24 mouse cellular contexts compared by ENCODE assay signal in the genomic region with DNA sequence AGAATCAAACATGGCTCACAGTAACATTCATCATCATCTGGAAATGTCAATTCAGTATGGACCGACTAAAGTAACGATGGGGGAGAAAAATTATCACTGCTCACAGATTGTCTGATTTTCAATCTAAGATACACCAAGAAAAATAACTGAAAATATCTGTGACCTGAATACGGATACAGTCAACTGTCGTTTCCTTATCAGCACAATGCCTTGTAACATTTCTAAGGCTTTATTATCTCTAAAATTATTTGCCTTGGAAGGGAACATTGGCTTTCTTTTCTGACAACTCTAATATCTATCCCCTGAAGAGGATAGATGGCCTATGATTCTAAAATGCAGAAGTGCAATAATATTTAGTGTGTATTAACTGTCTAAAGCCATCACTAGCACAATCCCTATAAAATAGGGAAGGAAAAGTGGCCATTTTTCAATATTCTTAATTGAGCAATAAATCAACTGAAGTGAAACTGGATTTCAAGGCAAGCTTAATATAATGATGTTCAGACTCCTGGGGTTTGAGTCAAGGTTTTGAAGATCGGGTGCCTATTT.
"Had no signal": no experiment of that assay in that cellular context is flagged by ENCODE, and none has a peak within 500 bp of the region (broad histone marks: within the 10 kb centered on the region; RNA-seq: fewer than 3 reads in every experiment).

No protein-coding gene starts in this region.

- H3K4me3 ChIP-seq: layer of hippocampus, adult 2 months; limb, embryonic 10.5 days; limb, embryonic 13.5 days; liver, embryonic 12.5 days; liver, embryonic 15.5 days; lung, embryonic 15.5 days; megakaryocyte, embryonic 14.5 days; midbrain, embryonic 10.5 days; midbrain, embryonic 13.5 days; neural tube, embryonic 12.5 days; neural tube, embryonic 15.5 days had no signal

- H3K27me3 ChIP-seq: liver, embryonic 12.5 days; liver, embryonic 15.5 days; lung, embryonic 15.5 days; megakaryocyte, embryonic 14.5 days; midbrain, embryonic 13.5 days; neural tube, embryonic 12.5 days; neural tube, embryonic 15.5 days had no signal

- H3K4me1 ChIP-seq: limb, embryonic 10.5 days; limb, embryonic 13.5 days; liver, embryonic 12.5 days; liver, embryonic 15.5 days; lung, embryonic 15.5 days; megakaryocyte, embryonic 14.5 days; neural tube, embryonic 12.5 days; neural tube, embryonic 15.5 days had no signal

- ATAC-seq: liver, embryonic 12.5 days; midbrain, embryonic 13.5 days had no signal

- DNase-seq: kidney, adult 2 months; kidney, postnatal 25 days; layer of hippocampus, adult 9-11 months; liver; lung, adult 18-20 months; lung, postnatal 10 days; lung, postnatal 36 days; right cerebral cortex, adult 18-20 months; right cerebral cortex, postnatal 14 days; right cerebral cortex, postnatal 4 days; thymus, postnatal 36 days had no signal

- H3K9ac ChIP-seq: limb, embryonic 13.5 days; liver, embryonic 12.5 days; liver, embryonic 15.5 days; lung, embryonic 15.5 days; midbrain, embryonic 13.5 days; neural tube, embryonic 12.5 days; neural tube, embryonic 15.5 days had no signal

- H3K4me2 ChIP-seq: limb, embryonic 13.5 days; liver, embryonic 12.5 days; liver, embryonic 15.5 days; lung, embryonic 15.5 days; midbrain, embryonic 13.5 days; neural tube, embryonic 12.5 days; neural tube, embryonic 15.5 days had no signal

- H3K27ac ChIP-seq: kidney, postnatal 0 days; layer of hippocampus, adult 2 months; limb, embryonic 10.5 days; limb, embryonic 13.5 days; liver, embryonic 12.5 days; liver, embryonic 15.5 days; lung, embryonic 15.5 days; midbrain, embryonic 10.5 days; midbrain, embryonic 13.5 days; neural tube, embryonic 12.5 days; neural tube, embryonic 15.5 days; stomach, postnatal 0 days had no signal

- H3K9me3 ChIP-seq: limb, embryonic 10.5 days; limb, embryonic 13.5 days; liver, embryonic 12.5 days; liver, embryonic 15.5 days; lung, embryonic 15.5 days; megakaryocyte, embryonic 14.5 days; midbrain, embryonic 10.5 days; midbrain, embryonic 13.5 days; neural tube, embryonic 12.5 days; neural tube, embryonic 15.5 days had no signal

- H3K36me3 ChIP-seq: limb, embryonic 10.5 days; limb, embryonic 13.5 days; liver, embryonic 12.5 days; liver, embryonic 15.5 days; lung, embryonic 15.5 days; midbrain, embryonic 10.5 days; midbrain, embryonic 13.5 days; neural tube, embryonic 12.5 days; neural tube, embryonic 15.5 days had no signal
